Mouse (Mus musculus) cerebellum, adult 8-10 months (tissue): Measurements from ENCODE around the gene Ctbs.
A peak's percentile ranks its signal among the peaks of the same experiment; 100 is the strongest.
"Not testable (repeated sequence)": the region's sequence is repeated elsewhere in the genome, so short reads cannot be mapped to it uniquely, and the experiment has no call there.

Source experiments
- DNase-seq: peaks from one replicate; pipeline ENCODE4 v3.0.0; 2022

The Ctbs gene

DNA sequence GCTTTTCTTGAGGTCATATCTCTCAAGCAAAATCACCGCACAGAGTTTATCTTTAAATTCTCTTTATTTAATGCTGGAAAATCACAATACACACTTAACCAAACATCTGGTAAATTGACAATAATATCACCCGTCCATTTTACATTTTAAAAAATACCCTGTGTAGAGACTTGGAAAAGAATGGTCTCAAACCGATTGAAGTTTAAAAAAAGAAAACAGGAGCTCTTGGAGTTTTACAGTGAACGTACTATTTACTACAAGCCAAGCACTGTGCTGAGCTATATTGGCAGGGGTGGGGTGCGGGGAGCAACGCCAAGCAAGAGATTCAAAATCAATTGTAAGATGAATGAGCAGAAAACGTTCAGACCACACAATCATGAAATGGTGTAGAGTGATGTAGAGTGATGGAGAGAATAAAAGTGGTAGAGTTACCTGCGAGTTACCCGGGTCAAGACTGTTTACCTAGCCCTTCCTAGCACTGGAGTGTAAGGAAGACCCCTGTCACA, at the start of gene Ctbs:
Ctbs (plus strand) TSS at position 51 of the 506 bp plus-strand sequence.
- no peak for DNase-seq

DNA sequence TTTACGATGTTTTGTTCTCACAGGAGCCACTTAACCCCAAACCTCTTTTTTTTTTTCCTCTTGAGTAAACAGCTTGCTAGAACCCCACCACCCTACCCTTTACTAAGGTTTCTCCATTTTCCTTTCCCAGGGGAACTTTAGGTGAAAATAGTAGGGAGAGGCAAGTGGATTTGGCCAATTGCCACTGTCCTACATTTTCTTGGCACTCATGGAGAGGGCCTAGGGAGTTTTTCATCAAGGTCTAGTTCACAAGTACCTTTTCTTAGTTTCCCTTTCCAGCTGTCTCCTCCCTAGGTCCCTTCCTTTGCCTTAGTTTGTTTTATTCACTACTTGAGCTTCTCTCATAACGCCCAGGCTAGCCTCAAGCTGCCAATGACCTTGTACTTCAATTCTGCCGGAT, 45.8 kb upstream of the Ctbs start:
- no peak for DNase-seq

GRCm38 (mm10) chr3:146404311-146405201, 45.0 kb upstream of the Ctbs start, which contains the start of gene Ssx2ip:
TSS of gene Ssx2ip (plus strand) at chr3:146404642.
- peak; percentile 98 for DNase-seq

- DNase-seq: no peak
Measured at GRCm38 (mm10) chr3:146405213-146406006, 44.2 kb upstream of the Ctbs start.

DNA sequence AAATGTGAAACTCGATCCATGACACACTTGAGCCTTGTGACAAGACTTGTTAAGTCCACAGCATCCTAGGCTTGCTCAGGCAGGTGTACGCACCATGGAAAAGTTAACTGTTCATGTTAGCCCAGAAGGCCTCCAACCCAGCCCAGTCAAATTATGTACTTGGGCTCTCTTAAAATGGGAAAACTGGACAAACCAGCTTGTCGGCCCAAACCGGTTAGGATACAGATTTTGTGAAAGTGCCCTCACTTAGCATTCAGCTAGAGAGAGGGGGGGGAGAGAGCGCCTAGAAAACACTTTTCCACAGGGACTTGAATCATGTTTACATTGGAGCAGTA, 43.6 kb upstream of the Ctbs start:
- no peak for DNase-seq

GRCm38 (mm10) chr3:146407086-146407721, 42.4 kb upstream of the Ctbs start:
- no peak for DNase-seq

DNA sequence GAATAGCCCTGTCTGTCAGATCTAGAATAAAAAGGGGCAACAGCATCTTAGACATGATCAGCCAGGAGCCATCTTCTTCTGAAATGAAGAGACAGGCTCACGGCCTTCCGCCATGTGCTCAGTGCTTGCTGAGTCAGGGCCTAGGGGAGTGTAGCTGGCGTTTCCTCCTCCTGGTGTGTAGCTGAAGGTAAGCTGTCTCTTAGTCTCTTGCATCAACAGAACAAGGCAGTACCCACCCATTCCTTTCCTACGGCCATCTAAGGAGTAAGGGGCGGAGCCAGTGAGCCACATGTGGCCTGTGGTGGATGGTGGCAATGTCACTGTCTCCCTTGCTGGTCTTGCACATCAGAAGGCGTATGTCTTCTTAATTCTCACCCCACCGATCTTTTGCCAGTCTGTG, 39.5 kb upstream of the Ctbs start:
- no peak for DNase-seq

DNA sequence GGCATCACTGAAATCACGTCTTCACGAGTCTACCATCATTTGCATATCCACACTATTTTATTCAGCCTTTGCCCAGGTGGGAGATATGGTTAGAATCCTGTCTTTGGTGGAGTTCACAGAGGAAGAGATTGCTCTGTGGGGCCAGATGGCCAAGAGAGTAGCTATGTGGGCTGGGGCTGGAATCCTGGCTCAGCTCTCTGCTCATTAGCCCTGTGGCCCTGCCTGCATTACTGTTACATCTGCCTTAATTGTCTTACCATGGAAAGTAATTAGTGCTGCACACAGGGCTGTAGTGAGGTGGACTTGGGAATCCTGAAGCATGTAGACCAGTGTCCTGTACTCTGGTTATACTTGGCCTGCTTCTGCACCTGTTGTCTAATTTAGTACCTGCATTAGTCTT, 37.6 kb upstream of the Ctbs start:
- DNase-seq: peak; percentile 43

GRCm38 (mm10) chr3:146412480-146412879, 37.1 kb upstream of the Ctbs start:
- no peak for DNase-seq

DNA sequence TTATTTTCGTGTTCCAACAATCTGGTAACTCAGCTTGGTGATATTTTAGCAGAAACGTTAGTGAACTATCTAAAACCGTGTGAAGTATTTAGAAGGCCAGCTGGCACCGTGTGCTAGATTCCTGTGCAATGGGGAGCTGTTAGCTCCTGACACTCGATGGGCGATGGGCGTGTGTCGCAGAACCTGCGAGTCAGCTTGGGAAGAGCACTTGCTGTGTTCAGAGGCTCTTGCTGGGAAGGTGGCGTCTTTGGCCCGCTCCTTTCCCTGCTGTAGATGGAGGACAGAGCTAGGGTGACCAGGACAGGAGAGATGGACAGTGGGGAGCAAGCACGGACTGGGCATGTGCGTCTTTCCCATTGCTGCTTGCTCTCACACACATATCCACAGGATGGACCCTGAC, 36.6 kb upstream of the Ctbs start:
- DNase-seq: peak; percentile 35

- DNase-seq: peak; percentile 68
Measured at GRCm38 (mm10) chr3:146413992-146414391, 35.6 kb upstream of the Ctbs start.

- peak; percentile 28 for DNase-seq
Measured at GRCm38 (mm10) chr3:146414555-146414954, 35.0 kb upstream of the Ctbs start.

DNA sequence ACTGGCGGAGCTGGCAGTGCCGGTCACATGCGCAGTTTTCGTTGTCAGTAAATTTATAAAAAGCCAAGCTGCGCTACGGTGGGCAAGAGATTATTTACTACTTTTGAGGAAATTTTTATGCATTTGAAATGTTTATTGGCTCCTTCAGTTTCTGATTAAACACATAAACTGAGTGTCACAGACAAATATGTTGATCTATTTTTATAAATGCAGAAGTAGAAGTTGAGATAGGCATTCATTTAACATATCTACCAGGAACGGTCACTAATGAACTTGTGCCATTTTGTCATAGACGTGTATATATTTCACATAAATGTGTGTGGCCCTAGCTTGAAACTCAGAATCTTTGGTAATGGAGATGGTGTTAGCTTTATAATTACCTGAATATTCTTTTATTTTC, 31.7 kb upstream of the Ctbs start:
- no peak for DNase-seq

GRCm38 (mm10) chr3:146418901-146419300, 30.7 kb upstream of the Ctbs start:
- DNase-seq: no peak

DNA sequence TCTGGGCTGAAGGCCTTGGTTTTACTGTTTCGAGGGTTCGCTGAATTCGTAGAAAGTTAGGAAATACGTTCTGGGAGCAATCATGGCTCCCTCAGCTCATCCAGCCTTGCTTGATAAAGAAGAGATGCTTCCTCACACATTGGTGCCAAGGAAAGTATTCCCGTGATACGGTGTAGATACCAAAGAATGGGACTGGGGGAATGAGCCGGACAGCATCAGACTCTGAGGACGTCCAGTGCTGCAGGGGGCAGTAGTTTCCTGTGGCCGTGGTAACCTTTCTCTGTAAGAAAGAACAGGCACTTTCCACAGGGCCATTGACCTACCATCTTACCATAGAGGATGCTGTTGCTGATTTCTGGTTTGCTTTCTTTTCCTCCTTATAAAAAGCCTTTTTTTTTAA, 30.1 kb upstream of the Ctbs start:
- no peak for DNase-seq

DNA sequence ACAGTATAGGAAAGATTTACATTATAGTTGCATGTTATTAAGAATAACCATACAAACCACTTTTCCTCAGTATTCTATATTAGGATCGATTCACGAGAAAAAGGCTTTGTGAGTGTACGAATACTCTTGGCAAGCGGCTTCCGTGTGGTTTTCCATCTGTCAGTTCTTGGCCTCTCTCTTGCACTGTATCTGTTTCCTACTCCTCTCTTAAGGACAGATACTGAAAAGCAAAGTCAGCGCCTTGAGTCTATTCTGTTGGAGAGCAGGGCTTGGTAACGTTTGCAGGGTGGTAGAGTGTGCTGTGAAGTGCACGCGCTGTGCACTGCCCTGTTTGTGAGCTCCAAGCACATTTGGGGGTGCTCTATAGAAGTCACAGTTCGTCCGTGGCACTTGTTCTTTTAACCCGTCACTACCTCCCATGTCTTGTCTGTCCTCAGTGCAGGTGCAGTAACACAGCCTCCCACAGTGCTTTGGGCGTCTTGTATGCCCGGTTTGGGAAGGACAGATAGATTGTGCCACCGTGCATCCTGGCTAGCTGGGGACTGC, 29.5 kb upstream of the Ctbs start:
- peak; percentile 35 for DNase-seq

DNA sequence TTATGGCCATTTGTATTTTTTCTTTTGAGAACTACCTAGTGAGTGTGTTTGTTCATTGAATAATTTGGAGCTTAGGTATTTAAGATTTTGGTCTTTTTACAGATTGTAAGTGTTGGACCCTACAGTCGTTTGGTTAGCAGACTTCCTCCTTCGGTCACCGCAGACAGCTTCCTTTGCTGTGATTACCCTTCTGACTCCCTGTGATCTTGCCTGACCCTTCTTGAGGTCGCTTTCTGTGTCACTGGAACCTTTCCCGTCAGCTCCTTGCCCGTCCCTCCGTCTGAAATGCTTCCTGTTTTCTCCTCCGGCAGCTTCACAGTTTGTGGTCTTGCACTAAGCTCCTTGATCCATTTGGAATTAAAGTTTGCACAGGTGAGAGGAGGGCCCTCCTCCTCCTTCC, 27.8 kb upstream of the Ctbs start:
- no peak for DNase-seq

DNA sequence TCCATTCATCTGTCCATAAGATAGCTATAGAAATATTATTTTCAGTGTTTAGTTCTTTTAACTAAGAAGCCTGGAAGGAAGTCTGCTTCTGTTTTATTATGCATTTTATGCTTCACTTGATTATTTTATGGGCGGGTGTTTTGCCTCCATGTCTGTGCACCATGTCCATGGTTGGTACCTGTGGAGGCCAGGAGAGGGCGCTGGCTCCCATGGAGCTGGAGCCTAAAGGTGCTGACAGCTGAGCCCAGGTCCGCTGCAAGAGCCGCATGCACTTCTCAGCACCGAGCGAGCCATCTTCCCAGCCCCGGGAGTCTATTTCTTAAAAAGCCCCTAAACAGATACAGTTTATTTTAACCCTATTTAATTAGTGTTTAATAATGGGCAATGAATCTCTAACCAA, 25.9 kb upstream of the Ctbs start:
- no peak for DNase-seq

- DNase-seq: no peak
Measured at GRCm38 (mm10) chr3:146424306-146424900, 25.2 kb upstream of the Ctbs start.

DNA sequence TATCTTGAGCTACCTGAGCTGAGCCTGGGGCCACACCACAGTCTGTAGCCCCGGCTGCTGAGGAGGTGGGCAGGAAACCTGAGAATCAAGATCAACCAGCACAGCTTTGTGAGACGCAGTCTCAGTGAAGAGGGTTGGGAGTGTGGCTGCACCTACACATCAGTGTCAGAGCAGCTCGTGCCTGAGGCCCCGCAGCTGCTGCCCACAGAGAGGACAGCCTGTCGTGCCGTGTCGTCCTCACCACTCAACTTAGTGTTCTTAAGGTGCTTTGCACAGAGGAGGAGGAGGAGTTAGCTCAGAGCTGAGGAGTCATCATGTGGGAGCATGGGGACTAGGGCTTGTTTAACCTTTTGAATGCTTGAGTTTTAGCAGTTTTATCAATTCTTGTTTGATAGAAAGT, 23.7 kb upstream of the Ctbs start:
- DNase-seq: no peak

- no peak for DNase-seq
Measured at GRCm38 (mm10) chr3:146426489-146426888, 23.1 kb upstream of the Ctbs start.

- DNase-seq: not testable (repeated sequence)
Measured at GRCm38 (mm10) chr3:146433063-146433462, 16.5 kb upstream of the Ctbs start.
